Mouse (Mus musculus) naive thymus-derived CD4-positive, alpha-beta T cell, adult 2 months (primary cell): ENCODE measurements around the gene Nap1l5.
A peak's percentile ranks its signal among the peaks of the same experiment; 100 is the strongest.
"Not testable (repeated sequence)": the region's sequence is repeated elsewhere in the genome, so short reads cannot be mapped to it uniquely, and the experiment has no call there.

Experiments used
- DNase-seq: peaks from one replicate; pipeline ENCODE4 v3.0.0-alpha.2; 2011; ENCODE audit warnings: low read depth

Nap1l5 gene

DNA sequence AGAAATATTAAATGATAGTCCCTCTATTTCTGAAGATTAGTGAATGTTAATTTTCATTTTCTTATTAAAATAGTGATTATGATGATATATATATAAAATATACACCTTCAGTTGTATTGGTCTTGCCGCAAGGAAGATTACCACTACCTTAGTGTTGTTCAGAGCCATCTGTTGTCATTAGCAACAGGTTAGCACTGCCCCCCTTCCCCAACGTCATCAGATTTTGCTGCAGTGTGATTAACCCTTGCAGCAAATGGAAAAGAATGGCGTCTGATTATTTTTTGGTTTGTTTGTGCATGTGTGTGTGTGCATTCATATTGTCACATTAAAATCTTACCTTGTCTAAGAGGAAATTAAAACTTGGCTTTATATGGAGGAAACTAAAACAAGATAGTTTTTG, 2.3 kb downstream of the Nap1l5 start:
- no peak for DNase-seq

DNA sequence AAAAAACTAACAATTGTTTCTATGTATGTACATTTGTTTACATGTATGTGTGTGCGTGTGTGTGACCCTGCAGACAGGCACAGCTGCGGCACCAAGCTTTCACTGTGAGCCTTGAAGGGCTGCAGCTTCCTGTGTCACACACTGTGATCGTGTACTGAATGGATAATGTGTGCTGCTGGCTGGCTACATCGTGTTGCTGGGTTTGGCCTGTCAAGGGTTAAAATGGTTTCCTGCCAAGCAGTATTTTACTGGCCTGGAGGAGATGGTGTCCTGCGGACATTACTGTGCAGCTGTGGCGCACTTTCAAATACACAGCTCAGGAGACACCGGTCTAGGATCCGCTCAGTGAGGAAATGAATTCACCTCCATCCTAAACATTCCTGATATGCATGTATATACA, 3.7 kb downstream of the Nap1l5 start:
- no peak for DNase-seq

DNA sequence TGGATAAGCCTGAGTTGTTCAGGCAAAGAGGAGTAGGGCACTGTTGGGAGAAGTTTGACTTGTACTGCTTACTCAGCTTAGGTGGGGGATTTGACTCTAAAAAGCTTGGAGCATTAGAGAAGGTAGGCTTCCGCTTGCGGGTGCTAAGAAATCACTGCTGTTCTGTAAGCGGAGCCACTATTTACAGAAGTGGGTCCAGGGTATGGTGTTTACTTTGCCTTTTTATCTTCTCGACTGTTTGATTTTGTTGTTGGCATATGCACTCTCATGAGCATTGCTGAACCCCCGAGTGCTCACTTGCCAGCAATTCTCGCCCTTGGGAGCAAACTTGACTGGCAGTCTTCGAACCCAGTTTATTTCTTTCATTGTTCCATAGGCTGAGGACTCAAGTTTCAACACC, 6.3 kb downstream of the Nap1l5 start:
- no peak for DNase-seq

DNA sequence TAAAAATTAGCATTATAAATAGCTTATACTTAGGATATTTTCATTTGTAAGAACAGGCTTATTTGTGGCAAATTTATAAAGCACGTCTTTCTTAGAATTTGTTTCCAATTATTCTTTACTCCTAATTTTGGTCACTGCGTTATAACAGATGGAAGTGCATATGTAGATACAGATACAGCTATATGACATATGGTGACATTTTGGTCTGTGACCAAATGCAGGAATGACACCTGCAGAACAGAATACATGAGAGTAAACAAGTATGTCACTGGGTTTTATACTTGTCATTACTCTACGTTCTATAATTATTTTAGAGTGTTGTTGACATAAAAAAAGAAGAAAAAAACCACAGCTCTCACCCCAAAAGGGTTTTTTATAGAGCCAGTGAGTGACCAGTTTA, 7.8 kb downstream of the Nap1l5 start:
- no peak for DNase-seq

DNA sequence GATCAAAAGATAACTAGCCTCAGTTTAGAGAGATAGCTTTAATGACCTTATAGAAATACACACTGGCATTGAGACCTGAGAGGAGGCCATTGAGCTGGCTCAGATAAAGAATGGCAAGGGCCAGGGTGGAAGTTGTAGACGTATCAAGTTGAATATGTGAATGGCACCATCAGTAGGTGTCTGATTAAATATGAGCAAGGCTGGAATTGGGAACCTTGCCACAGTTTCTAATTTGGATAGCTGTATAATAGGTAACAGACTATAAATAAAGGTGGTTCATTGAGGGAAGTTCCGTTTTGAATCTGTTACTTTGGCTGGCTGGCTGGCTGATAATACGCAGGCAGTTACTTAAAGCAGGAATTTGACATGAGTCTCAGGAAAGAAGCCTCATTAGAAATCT, 10.2 kb downstream of the Nap1l5 start:
- no peak for DNase-seq

DNA sequence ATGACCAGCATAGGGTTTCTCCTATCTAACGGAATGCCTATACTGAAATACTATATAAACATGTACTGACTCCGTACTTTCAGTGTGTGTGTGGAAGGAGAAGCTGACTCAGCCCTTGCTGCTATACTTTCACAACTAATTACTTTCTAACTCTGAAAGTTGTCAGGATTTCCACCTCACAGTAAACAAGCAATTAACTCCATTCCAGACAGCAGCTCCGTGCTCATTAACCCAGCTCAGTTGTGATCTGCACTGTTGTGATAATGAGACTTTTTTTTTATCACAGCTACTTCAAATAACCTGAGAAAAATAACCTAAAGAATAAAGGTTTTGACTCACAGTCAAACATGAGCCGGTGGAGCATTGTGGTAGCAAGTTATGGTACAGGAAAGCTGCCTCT, 11.9 kb downstream of the Nap1l5 start:
- DNase-seq: no peak

DNA sequence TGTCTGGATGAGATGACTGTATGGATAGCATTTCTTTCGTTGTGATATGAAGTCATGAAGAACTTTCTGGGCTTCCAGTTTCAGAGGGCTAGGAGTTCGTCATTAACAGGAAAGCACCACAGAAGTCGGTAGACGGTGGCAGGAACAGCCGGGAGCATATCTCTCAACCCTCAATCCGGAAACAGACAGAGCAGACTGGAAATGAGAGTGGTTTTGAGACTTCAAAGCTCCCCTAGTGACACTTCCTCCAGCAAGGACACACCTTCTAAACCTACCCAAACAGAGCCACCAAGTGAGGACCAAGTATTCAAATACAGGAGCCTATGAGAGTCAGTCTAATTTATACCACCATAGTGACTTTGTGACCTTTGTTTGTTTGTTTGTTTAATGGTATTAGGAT, 13.6 kb downstream of the Nap1l5 start:
- DNase-seq: peak; percentile 27

DNA sequence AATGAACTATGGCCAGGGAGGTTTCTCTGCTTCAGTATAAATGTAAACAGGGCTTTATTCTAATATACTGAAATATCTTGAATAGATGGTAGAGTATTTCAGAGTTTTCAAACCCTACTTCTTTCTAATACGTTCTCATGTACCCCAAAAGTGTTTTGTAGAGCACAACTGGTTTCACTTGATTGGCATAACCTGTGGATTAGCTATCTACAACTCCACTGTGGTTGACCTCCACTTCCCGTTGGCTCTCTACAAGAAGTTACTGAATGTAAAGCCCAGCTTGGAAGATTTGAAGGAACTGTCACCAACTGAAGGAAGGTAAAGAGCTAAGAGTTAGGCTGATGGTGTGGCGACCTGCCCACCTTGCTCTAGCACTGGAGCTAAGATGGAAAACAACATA, 17.0 kb downstream of the Nap1l5 start:
- DNase-seq: no peak

DNA sequence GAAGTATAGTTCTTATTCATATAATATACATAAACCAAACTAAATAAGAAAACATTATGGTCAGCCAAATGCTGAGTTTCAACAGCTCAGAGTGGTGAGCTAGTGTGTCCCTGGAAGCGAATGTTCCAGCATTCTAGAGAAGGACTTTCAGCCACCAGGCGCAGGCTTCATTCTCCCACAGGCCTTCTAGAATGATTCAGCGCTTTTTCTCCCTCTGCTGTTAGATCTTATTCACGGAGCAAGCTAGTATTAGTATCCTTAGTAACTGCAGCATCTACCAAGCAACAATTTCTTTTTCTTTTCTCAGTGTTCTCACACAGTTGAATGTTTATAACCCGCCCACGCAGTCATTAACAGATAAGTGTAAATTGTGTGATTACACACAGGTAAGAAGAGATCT, 24.6 kb downstream of the Nap1l5 start:
- no peak for DNase-seq

DNA sequence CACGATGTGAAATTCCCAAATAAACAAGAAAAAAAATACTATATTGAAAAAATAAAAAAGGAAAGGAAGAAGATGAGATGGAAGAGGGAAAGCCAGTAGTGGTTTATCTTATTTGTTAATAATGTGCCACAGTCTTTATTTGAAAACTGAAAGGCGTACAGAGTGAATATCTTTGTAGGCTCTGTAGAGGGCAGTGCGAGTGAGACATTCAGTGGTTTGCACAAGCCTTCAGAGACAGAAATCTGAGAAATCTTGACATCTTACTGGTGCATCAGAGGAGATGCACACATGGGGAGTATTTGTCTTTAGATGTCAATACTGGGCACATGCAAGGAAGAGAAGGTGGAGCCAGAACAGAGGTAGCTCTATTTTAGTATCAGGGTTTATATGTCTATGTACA, 25.5 kb downstream of the Nap1l5 start:
- DNase-seq: no peak

DNA sequence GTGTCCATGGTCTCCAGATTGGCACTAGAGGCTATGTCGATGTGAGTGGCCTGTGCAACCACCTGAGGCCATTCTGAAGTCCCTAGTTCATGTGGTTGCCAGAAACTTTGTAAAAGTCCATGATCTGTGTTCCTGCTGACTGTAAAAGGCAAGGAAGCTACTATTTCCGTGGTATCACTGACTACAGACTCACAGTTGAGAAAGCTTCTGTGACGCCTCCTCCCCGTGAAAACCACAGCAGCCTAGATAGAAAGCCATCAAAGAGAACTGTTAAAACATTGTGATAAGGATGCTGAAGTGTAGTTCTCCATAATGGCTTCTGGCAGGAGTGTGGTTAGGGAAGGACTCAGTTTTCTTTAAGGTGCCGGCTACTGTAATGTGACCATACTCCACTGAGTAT, 26.0 kb downstream of the Nap1l5 start:
- peak; percentile 56 for DNase-seq

DNA sequence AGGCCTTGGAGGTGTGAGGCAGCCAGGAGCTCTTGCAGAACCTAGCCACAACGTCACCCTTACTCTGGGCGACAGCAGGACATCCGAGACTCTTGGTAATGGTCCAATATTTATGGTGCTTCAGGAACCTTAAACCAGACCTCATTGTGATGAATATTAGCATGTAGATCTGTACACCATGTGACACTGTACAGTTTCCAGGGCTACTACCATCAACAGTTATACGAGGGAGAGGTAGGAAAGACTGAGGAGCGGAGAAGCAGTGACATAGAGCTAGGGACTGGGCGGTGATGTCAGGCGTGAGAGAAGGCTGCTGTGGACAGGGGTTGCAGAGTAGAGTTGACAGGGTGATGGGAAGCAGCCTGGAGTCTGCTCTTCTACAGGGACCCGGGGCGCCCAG, 26.9 kb downstream of the Nap1l5 start:
- no peak for DNase-seq

DNA sequence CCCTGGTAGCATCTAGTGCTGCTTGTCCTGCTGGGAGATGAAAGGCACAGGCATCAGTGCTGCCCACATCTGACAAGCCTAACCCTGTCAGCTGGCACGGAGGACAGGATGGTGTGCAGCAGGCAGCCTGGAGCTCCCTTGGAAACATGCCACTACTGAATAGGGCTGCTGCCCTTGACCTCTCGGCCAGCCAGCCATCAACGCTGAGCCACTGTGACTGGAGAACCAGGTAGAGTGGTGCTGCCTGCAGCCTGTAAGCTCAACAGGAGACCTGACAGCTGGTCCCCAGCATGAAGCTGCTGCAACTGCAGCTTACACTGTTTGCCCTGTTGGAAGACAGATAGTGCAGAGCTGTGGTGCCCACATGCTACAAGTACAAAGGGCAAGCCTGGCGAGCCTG, 27.3 kb downstream of the Nap1l5 start:
- DNase-seq: no peak

DNA sequence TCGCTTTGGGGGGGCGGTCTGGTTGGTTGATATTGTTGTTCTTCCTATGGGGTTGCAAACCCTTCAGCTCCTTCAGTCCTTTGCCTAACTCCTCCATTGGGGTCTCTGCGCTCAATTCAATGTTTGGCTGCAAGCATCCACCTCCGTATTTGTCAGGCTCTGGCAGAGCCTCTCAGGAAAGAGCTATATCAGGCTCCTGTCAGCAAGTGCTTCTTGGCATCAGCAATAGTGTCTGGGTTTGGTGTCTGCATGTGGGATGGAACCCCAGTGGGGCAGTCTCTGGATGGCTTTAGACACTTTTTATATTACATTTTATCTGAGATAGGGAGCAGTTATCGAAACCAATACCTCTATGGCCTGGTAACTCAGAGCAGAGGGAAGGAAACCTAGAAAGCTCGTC, 39.0 kb downstream of the Nap1l5 start:
- DNase-seq: not testable (repeated sequence)

DNA sequence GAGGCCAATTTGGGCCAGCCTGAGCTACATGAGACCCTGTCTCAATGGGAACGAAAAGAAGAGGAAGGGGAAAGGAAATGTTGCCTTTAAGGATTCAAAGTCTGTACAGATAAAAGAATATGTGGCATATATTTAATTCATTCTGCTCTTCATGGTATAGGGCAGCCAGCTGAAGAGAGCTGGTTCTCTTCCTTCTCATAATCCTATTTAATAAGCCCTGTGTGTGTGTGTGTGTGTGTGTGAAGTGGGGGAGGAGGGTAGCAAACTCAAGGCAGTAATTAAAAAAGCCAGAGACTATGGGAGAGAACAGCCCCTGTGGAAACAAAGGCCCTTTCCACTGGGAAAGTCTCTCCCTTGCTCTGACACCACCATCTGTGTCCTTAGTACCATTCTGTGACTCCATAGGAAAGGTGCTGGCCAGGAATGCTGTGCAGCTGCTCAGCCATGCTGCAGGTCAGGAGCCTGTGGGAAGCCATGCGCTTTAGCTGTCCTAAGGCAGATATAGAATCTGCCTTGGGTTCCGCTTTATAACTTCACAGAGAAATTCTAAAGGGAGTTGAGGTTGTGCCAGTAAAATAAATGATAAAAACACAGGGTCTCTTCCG, 43.1 kb downstream of the Nap1l5 start:
- no peak for DNase-seq

DNA sequence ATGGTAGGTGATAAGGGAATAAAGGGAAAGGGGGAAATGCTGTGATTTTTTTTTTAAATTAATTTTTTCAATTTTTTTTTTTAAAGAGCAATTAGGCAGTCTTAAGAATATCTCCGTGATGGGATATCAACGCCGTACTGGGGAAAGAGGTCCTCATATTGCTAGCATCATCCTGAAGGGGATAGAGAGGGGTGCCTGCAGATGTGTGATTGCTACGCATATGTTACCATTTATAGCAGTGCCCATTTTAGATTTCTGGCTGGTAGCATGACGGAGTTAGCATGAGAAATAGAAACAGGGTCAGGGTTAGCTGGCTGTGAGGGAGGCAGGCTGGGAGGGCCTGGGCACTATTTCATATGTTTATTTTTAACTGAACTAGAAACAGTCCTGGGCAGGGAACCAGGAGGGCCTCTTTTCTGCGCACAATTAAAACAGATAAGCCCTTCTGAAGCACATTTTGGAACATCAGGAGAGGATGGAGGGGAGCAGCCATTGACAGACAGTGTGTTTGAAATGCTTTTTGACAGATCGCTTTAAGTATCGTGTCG, 44.4 kb downstream of the Nap1l5 start:
- DNase-seq: no peak

DNA sequence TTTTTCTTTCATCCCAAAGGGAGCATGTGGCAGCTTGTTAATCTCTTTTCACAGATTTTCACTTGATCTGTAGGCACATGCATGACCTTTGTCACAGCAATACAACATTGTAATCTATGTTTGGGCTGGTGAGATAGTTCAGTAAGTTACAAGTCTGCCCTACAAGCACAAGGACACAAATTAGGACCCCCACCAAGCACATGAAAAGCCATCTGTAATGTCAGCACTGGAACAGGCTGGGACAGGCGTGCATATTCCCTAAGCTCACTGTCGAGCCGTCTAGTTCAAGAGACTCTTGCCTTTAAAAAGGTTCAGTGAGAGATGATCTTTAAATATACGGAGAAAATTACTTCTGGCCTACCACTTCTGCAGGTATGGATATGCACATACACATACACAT, 47.4 kb downstream of the Nap1l5 start:
- DNase-seq: no peak

DNA sequence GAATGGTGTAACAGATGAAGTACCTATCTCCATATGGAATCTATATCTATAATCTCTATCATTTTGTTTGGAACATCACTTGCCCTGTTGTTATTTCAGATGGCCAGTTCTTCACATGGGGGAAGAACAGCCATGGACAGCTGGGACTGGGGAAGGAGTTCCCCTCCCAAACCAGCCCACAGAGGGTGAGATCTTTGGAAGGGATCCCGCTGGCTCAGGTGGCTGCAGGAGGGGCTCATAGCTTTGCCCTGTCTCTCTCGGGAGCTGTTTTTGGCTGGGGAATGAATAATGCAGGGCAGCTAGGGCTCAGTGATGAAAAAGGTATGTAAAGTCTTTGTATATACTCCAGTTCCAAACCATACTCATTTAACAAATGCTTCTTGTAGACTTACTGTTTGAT, 50.4 kb downstream of the Nap1l5 start:
- DNase-seq: no peak

DNA sequence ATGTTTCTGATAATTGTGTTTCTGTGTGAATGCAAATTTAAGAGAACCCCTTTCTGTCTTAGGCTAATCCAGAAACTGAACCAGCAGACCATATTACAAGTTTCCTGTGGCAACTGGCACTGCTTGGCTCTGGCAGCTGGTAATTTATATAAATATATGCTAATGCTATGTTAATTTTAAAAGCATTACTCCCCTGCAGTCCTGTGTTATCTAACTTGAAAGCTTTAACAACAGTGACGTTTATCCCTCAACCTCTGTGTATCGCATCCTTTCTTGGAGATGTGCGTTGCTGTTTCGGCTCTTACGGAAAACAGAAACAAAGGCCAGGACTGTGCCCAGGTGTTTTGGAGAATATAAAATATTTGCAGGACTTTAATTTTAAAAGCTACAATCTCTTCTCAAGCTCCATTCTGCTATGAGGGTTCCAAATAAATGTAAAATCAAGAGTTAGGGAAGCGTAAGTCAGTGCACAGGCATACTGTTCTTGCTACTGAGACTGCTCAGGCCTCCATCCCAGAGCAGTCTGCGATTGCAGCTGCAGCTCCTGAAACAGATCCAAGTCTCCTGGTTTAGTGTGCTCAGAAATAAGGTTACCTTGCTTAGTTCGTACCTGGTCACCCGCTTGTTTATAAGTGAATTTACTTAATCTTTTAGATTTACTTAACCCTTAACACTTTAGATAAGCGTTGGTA, 51.1 kb downstream of the Nap1l5 start:
- no peak for DNase-seq
